Comparison of ENCODE assay signal across 1 mouse cellular context in the genomic region with DNA sequence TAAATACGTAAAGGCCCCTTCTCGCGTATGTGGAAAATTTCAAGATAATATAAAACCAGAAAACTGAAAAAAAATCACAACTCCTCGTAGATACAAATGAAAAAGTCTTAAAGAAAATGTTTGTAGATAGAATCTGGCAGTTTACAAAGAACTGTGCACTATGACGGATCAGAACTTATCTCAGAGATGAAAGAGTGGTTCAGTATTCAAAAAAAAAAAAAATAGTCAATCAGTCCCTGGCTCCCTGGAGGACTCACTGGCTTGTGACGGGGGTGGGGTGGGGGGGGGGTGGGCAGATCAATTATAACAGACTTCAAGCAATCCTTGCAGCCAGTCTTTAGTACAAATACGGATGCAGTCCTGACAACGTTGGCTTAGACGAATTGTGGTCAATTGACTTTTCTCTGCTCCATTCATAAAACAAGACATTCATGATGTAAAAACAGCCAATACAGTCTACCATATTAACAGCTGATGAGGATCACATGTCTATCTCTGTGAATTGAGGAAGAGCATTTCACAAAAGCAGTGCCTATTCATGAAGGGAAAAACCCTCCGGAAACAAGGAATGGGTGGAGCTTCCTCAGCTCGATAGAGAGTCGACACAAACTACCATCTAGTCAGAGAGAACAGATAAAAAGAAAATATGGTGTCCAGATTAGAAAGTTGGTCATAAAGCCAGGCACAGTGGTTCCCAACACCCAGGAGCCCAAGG.
TF ChIP-seq lines count a peak whose summit lies in the region.

No protein-coding gene starts in this region.

TF ChIP-seq in CH12.LX, 34 proteins besides CTCF, POLR2A, EP300 and RAD21:
- TF ChIP-seq HCFC1 (IDR thresholded peaks at IDR 0.05; ENCODE audit: low read depth, low read length) = no peak
- peak; percentile 67 for TF ChIP-seq ELF1 (IDR thresholded peaks at IDR 0.05; ENCODE audit: low read depth, low read length)
- TF ChIP-seq RCOR1 (conservative IDR thresholded peaks at IDR 0.05; ENCODE audit: low read depth, low read length) = no peak
- TF ChIP-seq CHD1 (IDR thresholded peaks at IDR 0.05; ENCODE audit: low read depth, low read length) = peak; percentile 40; the same call in 1 of the 2 replicates
- TF ChIP-seq MEF2A (IDR thresholded peaks at IDR 0.05; ENCODE audit: borderline replicate concordance, low read depth, low read length) = no peak; the same call in 1 of the 2 replicates
- TF ChIP-seq SMC3 (IDR thresholded peaks at IDR 0.05; ENCODE audit: low read depth, low read length) = no peak
- no peak for TF ChIP-seq ZC3H11A (IDR thresholded peaks at IDR 0.05; ENCODE audit: low read depth, low read length)
- no peak for TF ChIP-seq JUN (IDR thresholded peaks at IDR 0.05; ENCODE audit: insufficient read depth, low read depth, low read length)
- TF ChIP-seq ETS1 (conservative IDR thresholded peaks at IDR 0.05; ENCODE audit: low read depth, low read length) = peak; percentile 77
- no peak for TF ChIP-seq ZMIZ1 (IDR thresholded peaks at IDR 0.05; ENCODE audit: low read depth, low read length)
- TF ChIP-seq USF1 (IDR thresholded peaks at IDR 0.05; ENCODE audit: low read depth, low read length) = peak; percentile 59
- no peak for TF ChIP-seq E2F4 (IDR thresholded peaks at IDR 0.05; ENCODE audit: insufficient replicate concordance, low read depth, low read length)
- peak; percentile 64 for TF ChIP-seq MAX (IDR thresholded peaks at IDR 0.05; ENCODE audit: low read length)
- no peak for TF ChIP-seq CHD2 (IDR thresholded peaks at IDR 0.05; ENCODE audit: low read length)
- no peak; the same call in 1 of the 2 replicates for TF ChIP-seq NELFE (IDR thresholded peaks at IDR 0.05; ENCODE audit: low read depth, low read length)
- 0 out of 2 replicates have a peak, but pooled peaks have one; percentile 38 for TF ChIP-seq MXI1 (IDR thresholded peaks at IDR 0.05; ENCODE audit: low read depth, low read length)
- TF ChIP-seq NRF1 (IDR thresholded peaks at IDR 0.05; ENCODE audit: low read depth, low read length) = no peak
- no peak for TF ChIP-seq PAX5 (IDR thresholded peaks at IDR 0.05; ENCODE audit: low read length)
- TF ChIP-seq MYC (IDR thresholded peaks at IDR 0.05; ENCODE audit: low read depth, low read length) = peak; percentile 73
- no peak for TF ChIP-seq UBTF (IDR thresholded peaks at IDR 0.05; ENCODE audit: low read depth, low read length)
- peak; percentile 76 for TF ChIP-seq ZNF384 (IDR thresholded peaks at IDR 0.05; ENCODE audit: low read depth, low read length)
- TF ChIP-seq TCF12 (IDR thresholded peaks at IDR 0.05; ENCODE audit: low read depth, low read length) = no peak
- TF ChIP-seq USF2 (conservative IDR thresholded peaks at IDR 0.05; ENCODE audit: low read depth, low read length) = peak; percentile 68
- TF ChIP-seq MAFK (IDR thresholded peaks at IDR 0.05; ENCODE audit: insufficient replicate concordance, low read length) = no peak
- no peak for TF ChIP-seq KAT2A (IDR thresholded peaks at IDR 0.05; ENCODE audit: insufficient replicate concordance, low read length)
- TF ChIP-seq JUND (conservative IDR thresholded peaks at IDR 0.05; ENCODE audit: low read depth, low read length) = no peak
- TF ChIP-seq GABPA (IDR thresholded peaks at IDR 0.05; ENCODE audit: insufficient replicate concordance, low read depth, low read length) = no peak
- 0 out of 2 replicates have a peak, but pooled peaks have one; percentile 56 for TF ChIP-seq TBP (conservative IDR thresholded peaks at IDR 0.05; ENCODE audit: low read depth, low read length)
- peak; percentile 61; the same call in 1 of the 2 replicates for TF ChIP-seq BHLHE40 (IDR thresholded peaks at IDR 0.05; ENCODE audit: low read depth, low read length)
- no peak for TF ChIP-seq POLR2AphosphoS2 (IDR thresholded peaks at IDR 0.05; ENCODE audit: low read depth, low read length)
- peak; percentile 11; the same call in 1 of the 2 replicates for TF ChIP-seq IRF4 (IDR thresholded peaks at IDR 0.05; ENCODE audit: low read depth, low read length)
- TF ChIP-seq MAZ (IDR thresholded peaks at IDR 0.05; ENCODE audit: low read depth, low read length) = 0 out of 2 replicates have a peak, but pooled peaks have one; percentile 53
- TF ChIP-seq ZKSCAN1 (IDR thresholded peaks at IDR 0.05; ENCODE audit: borderline replicate concordance, low read depth, low read length) = no peak
- no peak; the same call in 1 of the 2 replicates for TF ChIP-seq SIN3A (IDR thresholded peaks at IDR 0.05; ENCODE audit: low read length)
